Mouse (Mus musculus) embryonic facial prominence, embryonic 13.5 days (tissue): ENCODE data around the gene Astn1. TPM values are rescaled to one million over a fixed set of nuclear protein-coding genes. Genes with fewer than 3 reads are reported as not detected.

ENCODE experiments used
- ATAC-seq: fragments of 200-750 bp; cut with Nextera tagmentation; 2 replicates; pipeline ENCODE4 v1.8.0; 2017; ENCODE audit warnings: low read depth; ENCODE audit not compliant: insufficient number of reproducible peaks, insufficient read depth, low FRiP score, low TSS enrichment
- H3K27ac ChIP-seq: fragments of 300-500 bp; sonication (generic); 2 replicates; pipeline ENCODE4 v1.5.1; 2015; ENCODE audit warnings: moderate library complexity, mild to moderate bottlenecking, inconsistent platforms
- H3K27me3 ChIP-seq: fragments of 300-500 bp; sonication (generic); 2 replicates; pipeline ENCODE4 v1.6.1; 2015; ENCODE audit warnings: mild to moderate bottlenecking, inconsistent platforms
- H3K36me3 ChIP-seq: fragments of 300-500 bp; sonication (generic); 2 replicates; pipeline ENCODE4 v1.6.1; 2015; ENCODE audit warnings: mild to moderate bottlenecking, inconsistent platforms
- H3K4me1 ChIP-seq: fragments of 300-500 bp; sonication (generic); 2 replicates; pipeline ENCODE4 v1.6.1; 2015; ENCODE audit warnings: inconsistent platforms
- H3K4me2 ChIP-seq: fragments of 300-500 bp; sonication (generic); 2 replicates; pipeline ENCODE4 v1.6.1; 2015; ENCODE audit warnings: moderate library complexity, mild to moderate bottlenecking, inconsistent platforms
- H3K4me3 ChIP-seq: fragments of 300-500 bp; sonication (generic); 2 replicates; pipeline ENCODE4 v1.5.1; 2015; ENCODE audit warnings: mild to moderate bottlenecking, inconsistent platforms
- H3K9ac ChIP-seq: fragments of 300-500 bp; sonication (generic); 2 replicates; pipeline ENCODE4 v1.6.1; 2015; ENCODE audit warnings: mild to moderate bottlenecking, inconsistent platforms
- H3K9me3 ChIP-seq: fragments of 300-500 bp; sonication (generic); 2 replicates; pipeline ENCODE4 v1.6.1; 2016; ENCODE audit warnings: inconsistent platforms
- WGBS: fragments of 180-500 bp; shearing (Covaris S2); methylation state at CpG from one replicate; pipeline ENCODE4 v1.1.7; 2015; ENCODE audit warnings: mixed read lengths; 5-methylcytosine and 5-hydroxymethylcytosine counted together
- polyA plus RNA-seq: library from polyadenylated mRNA; unstranded; fragments of >200 nt; fragmentation: Nextera tagmentation; extraction: Ambion mirVana; gene quantifications from 2 replicates; pipeline ENCODE4 v1.2.1, GENCODE M21; 2015

Astn1 gene
- polyA plus RNA-seq, 1 experiment from 2014 or later: 5.6 TPM

- no peaks in the 10 kb centered on the region for H3K36me3 ChIP-seq
- no peak overlapping the region for H3K9ac ChIP-seq
- ATAC-seq: no peak
- 82% methylated on average over 2 of the region's 2 CpGs for WGBS
- H3K4me2 ChIP-seq: no peak overlapping the region
- H3K4me3 ChIP-seq: no peak overlapping the region
- H3K9me3 ChIP-seq: no peaks in the 10 kb centered on the region
- no peaks in the 10 kb centered on the region for H3K27me3 ChIP-seq
- H3K27ac ChIP-seq: no peak overlapping the region
- no peaks in the 10 kb centered on the region for H3K4me1 ChIP-seq
Observed at GRCm38 (mm10) chr1:158633441-158633840, 271.4 kb downstream of the Astn1 start.

GRCm38 (mm10) chr1:158641306-158641705 lies 279.2 kb downstream of the Astn1 start:
- Histone ChIP-seq H3K9me3 (no peaks in the 10 kb centered on the region), H3K4me1 (no peaks in the 10 kb centered on the region)
- WGBS: 77% methylated on average over 2 of the region's 2 CpGs

GRCm38 (mm10) chr1:158642247-158642646 lies 280.2 kb downstream of the Astn1 start:
- no peak overlapping the region for H3K4me2 ChIP-seq

More at GRCm38 (mm10) chr1:158641306-158641705, 279.2 kb downstream of the Astn1 start:
- no peak overlapping the region for H3K27ac ChIP-seq
- H3K9ac ChIP-seq: no peak overlapping the region
- H3K4me2 ChIP-seq: no peak overlapping the region
- no peaks in the 10 kb centered on the region for H3K27me3 ChIP-seq
- H3K36me3 ChIP-seq: no peaks in the 10 kb centered on the region
- no peak for ATAC-seq
- no peak overlapping the region for H3K4me3 ChIP-seq

GRCm38 (mm10) chr1:158652799-158653198 lies 290.7 kb downstream of the Astn1 start:
- Histone ChIP-seq H3K27ac (no peak overlapping the region), H3K27me3 (no peaks in the 10 kb centered on the region)
- WGBS: 67% methylated on average over 2 of the region's 2 CpGs

More at GRCm38 (mm10) chr1:158642247-158642646, 280.2 kb downstream of the Astn1 start:
- ATAC-seq: no peak
- H3K36me3 ChIP-seq: no peaks in the 10 kb centered on the region
- H3K27ac ChIP-seq: no peak overlapping the region
- no peaks in the 10 kb centered on the region for H3K4me1 ChIP-seq
- H3K9me3 ChIP-seq: no peaks in the 10 kb centered on the region
- H3K4me3 ChIP-seq: no peak overlapping the region
- H3K27me3 ChIP-seq: no peaks in the 10 kb centered on the region
- no peak overlapping the region for H3K9ac ChIP-seq

GRCm38 (mm10) chr1:158653808-158654520 lies 291.9 kb downstream of the Astn1 start:
- no peaks in the 10 kb centered on the region for H3K9me3 ChIP-seq
- no peak overlapping the region for H3K27ac ChIP-seq
- no peaks in the 10 kb centered on the region for H3K36me3 ChIP-seq
- no peak overlapping the region for H3K4me3 ChIP-seq
- WGBS: 24% methylated on average over 4 of the region's 4 CpGs
- peaks cover 5% of the 10 kb centered on the region; the same call in 1 of the 2 replicates for H3K4me1 ChIP-seq
- H3K4me2 ChIP-seq: no peak overlapping the region
- H3K9ac ChIP-seq: no peak overlapping the region
- no peak for ATAC-seq
- no peaks in the 10 kb centered on the region for H3K27me3 ChIP-seq

More at GRCm38 (mm10) chr1:158652799-158653198, 290.7 kb downstream of the Astn1 start:
- Histone ChIP-seq H3K36me3 (no peaks in the 10 kb centered on the region), H3K9ac (no peak overlapping the region), H3K4me3 (no peak overlapping the region), H3K9me3 (no peaks in the 10 kb centered on the region), H3K4me1 (peaks cover 5% of the 10 kb centered on the region; the same call in 1 of the 2 replicates), H3K4me2 (no peak overlapping the region)
- ATAC-seq: no peak

GRCm38 (mm10) chr1:158654571-158655205 lies 292.6 kb downstream of the Astn1 start:
- WGBS: 46% methylated on average over 3 of the region's 3 CpGs

GRCm38 (mm10) chr1:158656986-158657385 lies 294.9 kb downstream of the Astn1 start:
- no peak for ATAC-seq
- WGBS: 90% methylated on average over 6 of the region's 6 CpGs
- Histone ChIP-seq H3K9ac (no peak overlapping the region), H3K27ac (no peak overlapping the region), H3K4me1 (peaks cover 5% of the 10 kb centered on the region; the same call in 1 of the 2 replicates), H3K36me3 (no peaks in the 10 kb centered on the region), H3K4me3 (no peak overlapping the region), H3K27me3 (no peaks in the 10 kb centered on the region), H3K9me3 (no peaks in the 10 kb centered on the region), H3K4me2 (no peak overlapping the region)

More at GRCm38 (mm10) chr1:158654571-158655205, 292.6 kb downstream of the Astn1 start:
- no peak; the same call in 1 of the 2 replicates for ATAC-seq
- Histone ChIP-seq H3K4me1 (peaks cover 5% of the 10 kb centered on the region; the same call in 1 of the 2 replicates), H3K4me2 (no peak overlapping the region), H3K9me3 (no peaks in the 10 kb centered on the region), H3K27ac (no peak overlapping the region), H3K27me3 (no peaks in the 10 kb centered on the region), H3K36me3 (no peaks in the 10 kb centered on the region), H3K4me3 (no peak overlapping the region), H3K9ac (no peak overlapping the region)

GRCm38 (mm10) chr1:158666001-158666400 lies 303.9 kb downstream of the Astn1 start:
- peaks cover 8% of the 10 kb centered on the region; the same call in 1 of the 2 replicates for H3K4me1 ChIP-seq
- H3K9me3 ChIP-seq: no peaks in the 10 kb centered on the region

GRCm38 (mm10) chr1:158669971-158670592 lies 308.0 kb downstream of the Astn1 start:
- 38% methylated on average over 3 of the region's 3 CpGs for WGBS
- Histone ChIP-seq H3K4me2 (no peak overlapping the region), H3K4me3 (no peak overlapping the region), H3K4me1 (peaks cover 8% of the 10 kb centered on the region; the same call in 1 of the 2 replicates), H3K36me3 (0 out of 2 replicates have a peak, but pooled peaks cover 5% of the 10 kb centered on the region), H3K27ac (no peak overlapping the region), H3K9me3 (no peaks in the 10 kb centered on the region), H3K27me3 (no peaks in the 10 kb centered on the region), H3K9ac (no peak overlapping the region)
- ATAC-seq: no peak

More at GRCm38 (mm10) chr1:158666001-158666400, 303.9 kb downstream of the Astn1 start:
- Histone ChIP-seq H3K9ac (no peak overlapping the region), H3K4me3 (no peak overlapping the region), H3K4me2 (no peak overlapping the region), H3K27ac (no peak overlapping the region), H3K27me3 (no peaks in the 10 kb centered on the region), H3K36me3 (no peaks in the 10 kb centered on the region)
- 27% methylated on average over 3 of the region's 3 CpGs for WGBS
- ATAC-seq: no peak

- H3K4me3 ChIP-seq: no peak overlapping the region
- no peak for ATAC-seq
- H3K9ac ChIP-seq: no peak overlapping the region
- H3K27ac ChIP-seq: no peak overlapping the region
- no peaks in the 10 kb centered on the region for H3K27me3 ChIP-seq
- H3K4me2 ChIP-seq: no peak overlapping the region
- H3K4me1 ChIP-seq: no peaks in the 10 kb centered on the region
- 46% methylated on average over 1 of the region's 1 CpGs for WGBS
- H3K9me3 ChIP-seq: no peaks in the 10 kb centered on the region
- H3K36me3 ChIP-seq: no peaks in the 10 kb centered on the region
Observed at GRCm38 (mm10) chr1:158687726-158688125, 325.7 kb downstream of the Astn1 start.

- Histone ChIP-seq H3K36me3 (no peaks in the 10 kb centered on the region), H3K9me3 (no peaks in the 10 kb centered on the region), H3K4me3 (no peak overlapping the region), H3K4me1 (no peaks in the 10 kb centered on the region), H3K27me3 (no peaks in the 10 kb centered on the region), H3K4me2 (no peak overlapping the region), H3K27ac (no peak overlapping the region), H3K9ac (no peak overlapping the region)
- no peak for ATAC-seq
- WGBS: 70% methylated on average over 3 of the region's 3 CpGs
Observed at GRCm38 (mm10) chr1:158697423-158697822, 335.4 kb downstream of the Astn1 start.
